Mouse (Mus musculus): ENCODE data around the gene Pdgfd.

GRCm38 (mm10) chr9:6401764-6402163, 233.4 kb downstream of the Pdgfd start:
- no peak for TF ChIP-seq CTCF (conservative IDR thresholded peaks at IDR 0.05; ENCODE audit: insufficient read depth, insufficient read length, low read depth, low read length)
- no peak for TF ChIP-seq POLR2A (IDR thresholded peaks at IDR 0.05; ENCODE audit: low read depth, low read length)

All from kidney, adult 2 months (tissue).